Mouse (Mus musculus) G1E (cell line): ENCODE results near the gene C1s2.

ENCODE experiments used
- CTCF ChIP-seq: IDR thresholded peaks from 2 replicates; pipeline ENCODE4 v1.5.1; 2012; ENCODE audit warnings: low read depth, low read length, inconsistent platforms, mixed read lengths
- GATA1 ChIP-seq: IDR thresholded peaks from 2 replicates; pipeline ENCODE4 v1.6.1; 2012; ENCODE audit warnings: borderline replicate concordance, low read length, inconsistent platforms, mixed read lengths

- TF ChIP-seq GATA1 (no peak), CTCF (no peak)
These were observed 33.5 kb upstream of the C1s2 start for GRCm38 (mm10) chr6:124669234-124669859.
